Mouse (Mus musculus) limb, embryonic 14.5 days (tissue): ENCODE data around the gene Med18. TPM values are rescaled to one million over a fixed set of nuclear protein-coding genes. Genes with fewer than 3 reads are reported as not detected.

Source experiments
- ATAC-seq: fragments of 200-750 bp; cut with Nextera tagmentation; 2 replicates; pipeline ENCODE4 v1.8.0; 2017; ENCODE audit warnings: low read depth, moderate number of reproducible peaks, moderate TSS enrichment; ENCODE audit not compliant: low FRiP score
- DNase-seq: peaks from one replicate; pipeline ENCODE4 v3.0.0-alpha.2; 2015; ENCODE audit warnings: low spot score
- H3K27ac ChIP-seq: fragments of 300-500 bp; sonication (generic); replicated peaks from 2 replicates; pipeline ENCODE4 v1.5.1; 2014; ENCODE audit warnings: low read depth, mild to moderate bottlenecking, low read length, moderate library complexity, mixed read lengths
- H3K27me3 ChIP-seq: fragments of 300-500 bp; sonication (generic); 2 replicates; pipeline ENCODE4 v1.6.1; 2014; ENCODE audit warnings: low read length, mixed read lengths; ENCODE audit not compliant: control insufficient read depth, insufficient read depth
- H3K36me3 ChIP-seq: fragments of 300-500 bp; sonication (generic); 2 replicates; pipeline ENCODE4 v1.6.1; 2014; ENCODE audit warnings: mild to moderate bottlenecking, low read length, moderate library complexity, mixed read lengths; ENCODE audit not compliant: control insufficient read depth, insufficient read depth
- H3K4me1 ChIP-seq: fragments of 300-500 bp; sonication (generic); 2 replicates; pipeline ENCODE4 v1.6.1; 2014; ENCODE audit warnings: antibody characterized with exemption, low read length, mixed read lengths; ENCODE audit not compliant: control insufficient read depth, insufficient read depth
- H3K4me2 ChIP-seq: fragments of 300-500 bp; sonication (generic); replicated peaks from 2 replicates; pipeline ENCODE4 v1.6.1; 2014; ENCODE audit warnings: low read depth, mild to moderate bottlenecking, low read length, moderate library complexity; ENCODE audit not compliant: severe bottlenecking
- H3K4me3 ChIP-seq: fragments of 300-500 bp; sonication (generic); replicated peaks from 2 replicates; pipeline ENCODE4 v1.5.1; 2014; ENCODE audit warnings: low read length
- H3K9ac ChIP-seq: fragments of 300-500 bp; sonication (generic); 2 replicates; pipeline ENCODE4 v1.6.1; 2014; ENCODE audit warnings: mild to moderate bottlenecking, low read depth, low read length, moderate library complexity; ENCODE audit not compliant: severe bottlenecking
- H3K9me3 ChIP-seq: fragments of 300-500 bp; sonication (generic); 2 replicates; pipeline ENCODE4 v1.6.1; 2016; ENCODE audit warnings: low read length; ENCODE audit not compliant: control insufficient read depth
- POLR2A ChIP-seq: fragments of 200-500 bp; IDR thresholded peaks from 2 replicates; pipeline ENCODE4 v1.8.0; 2012; ENCODE audit warnings: inconsistent platforms, mild to moderate bottlenecking, moderate library complexity, borderline replicate concordance; ENCODE audit not compliant: insufficient read depth, insufficient read length; ENCODE audit errors: extremely low read depth
- WGBS: fragments of 180-500 bp; shearing (Covaris S2); extraction: QIAGEN DNeasy Blood & Tissue Kit; methylation state at CpG from one replicate; pipeline ENCODE4 v1.1.7; 2014; 5-methylcytosine and 5-hydroxymethylcytosine counted together
- polyA plus RNA-seq, 2 experiments: library from polyadenylated mRNA; depleted of rRNA in 1 of 2; stranded (reverse) in 1 of 2; unstranded in 1 of 2; fragments of >200 nt; fragmentation: Nextera tagmentation in 1 of 2; extraction: Ambion mirVana in 1 of 2; gene quantifications; 2 replicates each; pipeline versions ENCODE4 v1.2.1 to v1.2.3; 2012 to 2014

Gene Med18
- polyA plus RNA-seq, 2 experiments: 9.0 to 9.1 TPM

- Histone ChIP-seq H3K27me3 (no peaks in the 10 kb centered on the region), H3K27ac (no peak overlapping the region), H3K9ac (peak overlapping the region; percentile 68), H3K36me3 (peaks cover 19% of the 10 kb centered on the region), H3K4me1 (peaks cover 15% of the 10 kb centered on the region), H3K9me3 (no peaks in the 10 kb centered on the region), H3K4me3 (peak overlapping the region; percentile 86), H3K4me2 (peak overlapping the region; percentile 82)
- ATAC-seq: peak; percentile 13; the same call in 1 of the 2 replicates
- TF ChIP-seq POLR2A: no peak
- 3% methylated on average over 5 of the region's 5 CpGs for WGBS
- no peak for DNase-seq
Observed at GRCm38 (mm10) chr4:132464255-132464613, 513 bp upstream of the Med18 start.

DNA sequence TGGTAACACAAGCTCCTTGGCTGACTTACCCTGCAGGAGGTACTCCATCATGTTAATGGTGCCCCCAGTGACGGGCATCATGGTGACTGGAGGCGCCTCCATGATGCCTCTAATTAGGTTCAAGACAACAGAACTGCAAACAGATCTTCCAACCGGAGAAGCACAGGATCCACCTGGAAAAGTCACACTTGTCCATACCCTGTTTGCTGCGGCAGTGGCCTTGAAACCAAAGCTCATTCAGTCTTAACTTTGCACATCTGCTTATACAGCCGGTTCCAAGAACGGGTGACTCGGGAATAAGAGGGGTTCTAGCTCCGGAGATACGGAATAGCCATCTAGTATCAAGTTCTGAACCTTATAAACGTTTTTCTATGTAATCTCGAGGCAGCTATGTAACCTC is 885 bp downstream of the Med18 start:
- no peak for ATAC-seq
- TF ChIP-seq POLR2A: no peak
- Histone ChIP-seq H3K4me1 (peaks cover 15% of the 10 kb centered on the region), H3K4me2 (peak overlapping the region; percentile 82), H3K4me3 (peak overlapping the region; percentile 86), H3K9me3 (no peaks in the 10 kb centered on the region), H3K9ac (peak overlapping the region; percentile 68), H3K27ac (no peak overlapping the region), H3K36me3 (peaks cover 28% of the 10 kb centered on the region), H3K27me3 (no peaks in the 10 kb centered on the region)
- no peak for DNase-seq
- WGBS: 10% methylated on average over 11 of the region's 11 CpGs

DNA sequence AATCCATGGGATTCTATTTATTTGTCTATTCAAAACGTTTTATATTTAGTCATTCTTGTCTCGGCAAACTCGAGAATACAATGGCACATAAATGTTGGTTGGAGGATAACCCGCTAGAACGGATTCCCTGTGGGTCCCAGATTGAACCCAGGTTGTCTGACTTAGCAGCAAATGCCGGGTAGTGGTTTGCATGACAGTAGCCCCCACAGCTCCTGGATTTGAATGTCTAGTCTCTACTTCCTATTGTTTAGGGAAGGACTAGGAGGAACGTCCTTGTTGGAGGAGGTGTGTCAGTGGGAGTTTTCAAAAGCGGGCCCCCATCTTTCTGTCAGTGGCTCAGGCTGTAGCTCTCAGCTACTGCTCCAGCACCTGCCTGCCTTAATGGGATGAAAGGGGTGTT is 3.5 kb downstream of the Med18 start:
- peaks cover 34% of the 10 kb centered on the region for H3K36me3 ChIP-seq
- no peak for DNase-seq

GRCm38 (mm10) chr4:132455561-132455960 is 8.2 kb downstream of the Med18 start:
- peaks cover 28% of the 10 kb centered on the region for H3K36me3 ChIP-seq
- WGBS: 86% methylated on average over 6 of the region's 6 CpGs
- no peak overlapping the region for H3K4me2 ChIP-seq
- ATAC-seq: no peak
- no peaks in the 10 kb centered on the region for H3K4me1 ChIP-seq
- no peaks in the 10 kb centered on the region for H3K9me3 ChIP-seq
- DNase-seq: no peak
- no peak overlapping the region for H3K9ac ChIP-seq
- H3K27ac ChIP-seq: no peak overlapping the region
- no peaks in the 10 kb centered on the region for H3K27me3 ChIP-seq
- no peak overlapping the region for H3K4me3 ChIP-seq
- no peak for TF ChIP-seq POLR2A

More for the DNA sequence above, 3.5 kb downstream of the Med18 start:
- no peak overlapping the region for H3K27ac ChIP-seq
- no peak for ATAC-seq
- H3K9me3 ChIP-seq: no peaks in the 10 kb centered on the region
- no peak overlapping the region for H3K4me2 ChIP-seq
- no peak overlapping the region for H3K4me3 ChIP-seq
- 94% methylated on average over 8 of the region's 8 CpGs for WGBS
- H3K9ac ChIP-seq: no peak overlapping the region
- no peak for TF ChIP-seq POLR2A
- H3K27me3 ChIP-seq: no peaks in the 10 kb centered on the region
- H3K4me1 ChIP-seq: peaks cover 15% of the 10 kb centered on the region

- ATAC-seq (no peak), DNase-seq (peak; percentile 28)
- Histone ChIP-seq H3K27ac (no peak overlapping the region; the same call in 1 of the 2 replicates), H3K9me3 (no peaks in the 10 kb centered on the region), H3K9ac (no peak overlapping the region), H3K4me3 (no peak overlapping the region), H3K27me3 (no peaks in the 10 kb centered on the region), H3K4me2 (no peak overlapping the region), H3K4me1 (no peaks in the 10 kb centered on the region), H3K36me3 (peaks cover 24% of the 10 kb centered on the region)
- TF ChIP-seq POLR2A: no peak
- WGBS: 72% methylated on average over 3 of the region's 3 CpGs
Observed at GRCm38 (mm10) chr4:132455146-132455545, 8.6 kb downstream of the Med18 start.

- 81% methylated on average over 6 of the region's 6 CpGs for WGBS
- no peak for TF ChIP-seq POLR2A
- DNase-seq (no peak), ATAC-seq (no peak)
- H3K27ac ChIP-seq: no peak overlapping the region
- H3K9me3 ChIP-seq: no peaks in the 10 kb centered on the region
- H3K4me3 ChIP-seq: no peak overlapping the region
- H3K4me1 ChIP-seq: no peaks in the 10 kb centered on the region
- no peak overlapping the region for H3K4me2 ChIP-seq
- no peaks in the 10 kb centered on the region for H3K27me3 ChIP-seq
- H3K36me3 ChIP-seq: peaks cover 14% of the 10 kb centered on the region
- no peak overlapping the region for H3K9ac ChIP-seq
Observed at GRCm38 (mm10) chr4:132454216-132454615, 9.5 kb downstream of the Med18 start.
